12 mouse cellular contexts compared by ENCODE assay signal in genomic region chr4:119071648-119072362, GRCm38 (mm10). TPM values are rescaled to one million over a fixed set of nuclear protein-coding genes. Genes with fewer than 3 reads are reported as not detected.
DNase-seq lines count a peak whose midpoint lies in the region; ATAC-seq and TF ChIP-seq lines count a peak whose summit lies in the region.
"Had no signal": no experiment of that assay in that cellular context is flagged by ENCODE, and none has a peak within 500 bp of the region (broad histone marks: within the 10 kb centered on the region; RNA-seq: fewer than 3 reads in every experiment).

No protein-coding gene starts in this region.

- no peak overlapping the region for H3K4me3 ChIP-seq in heart, embryonic 15.5 days
- peak overlapping the region; percentile 80 for H3K4me3 ChIP-seq in E14TG2a.4 (replicated peaks; ENCODE audit: low read length)
- no peak overlapping the region for H3K4me3 ChIP-seq in limb, embryonic 12.5 days (replicated peaks)
- H3K4me3 ChIP-seq: megakaryocyte, embryonic 14.5 days had no signal

- DNase-seq in heart, adult 18-20 months = no peak
- DNase-seq in embryo, embryonic 10.5 days (ENCODE audit: low spot score) = peak; percentile 84
- DNase-seq in cerebellum, postnatal 36 days = no peak
- no peak for DNase-seq in spleen, postnatal 10 days (ENCODE audit: low spot score in 2 of 2)
- DNase-seq: cerebellum, postnatal 25 days; gastrocnemius, postnatal 10 days; thymus, postnatal 36 days had no signal

- peaks cover 48% of the 10 kb centered on the region for H3K4me1 ChIP-seq in heart, embryonic 15.5 days (replicated peaks)
- peaks cover 79% of the 10 kb centered on the region for H3K4me1 ChIP-seq in E14TG2a.4 (replicated peaks; ENCODE audit: low read depth, low read length)
- peaks cover 46% of the 10 kb centered on the region for H3K4me1 ChIP-seq in limb, embryonic 12.5 days (replicated peaks)

- H3K4me2 ChIP-seq in heart, embryonic 15.5 days = peak overlapping the region; percentile 7; the same call in 1 of the 2 replicates
- H3K4me2 ChIP-seq in limb, embryonic 12.5 days = no peak overlapping the region

- no peak for TF ChIP-seq CTCF in E14TG2a.4 (conservative IDR thresholded peaks at IDR 0.05; ENCODE audit: low read length)

- H3K27ac ChIP-seq in heart, embryonic 15.5 days = no peak overlapping the region
- H3K27ac ChIP-seq in limb, embryonic 12.5 days = peak overlapping the region; percentile 91

- WGBS in heart, embryonic 15.5 days = 33% methylated on average over 19 of the region's 19 CpGs
- WGBS in limb, embryonic 12.5 days = 10% methylated on average over 19 of the region's 19 CpGs

- no peaks in the 10 kb centered on the region for H3K36me3 ChIP-seq in heart, embryonic 15.5 days
- H3K36me3 ChIP-seq in E14TG2a.4 (ENCODE audit: insufficient read depth, low read length) = no peaks in the 10 kb centered on the region
- H3K36me3 ChIP-seq in limb, embryonic 12.5 days = no peaks in the 10 kb centered on the region

- ATAC-seq in heart, embryonic 15.5 days (replicated peaks; ENCODE audit: insufficient number of reproducible peaks, insufficient read depth, low FRiP score, low read depth) = no peak
- ATAC-seq in limb, embryonic 12.5 days (ENCODE audit: insufficient number of reproducible peaks, insufficient read depth, low FRiP score, low TSS enrichment, low read depth) = no peak
- no peak for ATAC-seq in megakaryocyte-erythroid progenitor cell, adult 5-6 weeks (replicated peaks; ENCODE audit: low FRiP score, low TSS enrichment, poor library complexity, severe bottlenecking)

- H3K27me3 ChIP-seq in heart, embryonic 15.5 days = 0 out of 2 replicates have a peak, but pooled peaks cover 3% of the 10 kb centered on the region
- H3K27me3 ChIP-seq in E14TG2a.4 (ENCODE audit: insufficient read depth, low read length) = no peaks in the 10 kb centered on the region
- H3K27me3 ChIP-seq in limb, embryonic 12.5 days = peaks cover 29% of the 10 kb centered on the region

- no peaks in the 10 kb centered on the region for H3K9me3 ChIP-seq in heart, embryonic 15.5 days (replicated peaks)
- no peaks in the 10 kb centered on the region for H3K9me3 ChIP-seq in E14TG2a.4 (ENCODE audit: low read length)
- H3K9me3 ChIP-seq in limb, embryonic 12.5 days = no peaks in the 10 kb centered on the region

- H3K9ac ChIP-seq in heart, embryonic 15.5 days = no peak overlapping the region
- H3K9ac ChIP-seq in limb, embryonic 12.5 days (replicated peaks) = no peak overlapping the region

RNA-seq across cellular contexts. Expression of gene Slc2a1, which starts 36.7 kb away (rescaled TPM):
- polyA plus RNA-seq in heart, embryonic 15.5 days (2015; fragmentation: Nextera tagmentation; extraction: Ambion mirVana) = 119 and 127 TPM in 2 replicates
- total RNA-seq in heart, adult 18-20 months (2021) = 10 to 100 TPM; 12.2 to 13.5 TPM
- polyA plus RNA-seq in limb, embryonic 12.5 days (2016; fragmentation: Nextera tagmentation; extraction: Ambion mirVana) = 98.1 and 100 TPM in 2 replicates
- total RNA-seq in megakaryocyte-erythroid progenitor cell, adult 5-6 weeks (2014; fragmentation: Nextera tagmentation) = 0.98 and 2.6 TPM in 2 replicates
- 2.1 and 5.0 TPM in 2 replicates for total RNA-seq in megakaryocyte-erythroid progenitor cell, adult 5-6 weeks (2017)
